Mouse (Mus musculus) left cerebral cortex, adult 8-10 months (tissue): ENCODE data around the gene Rps5. TPM values are rescaled to one million over a fixed set of nuclear protein-coding genes. Genes with fewer than 3 reads are reported as not detected.

ENCODE experiments used
- total RNA-seq, 4 experiments: library from RNA; stranded (reverse); gene quantifications; 2 replicates each; pipeline ENCODE4 v1.2.4; 2022

Gene Rps5
- total RNA-seq, 4 experiments from 2014 or later, result 432 to 451 (median 444) TPM

Other genes starting within 250 kb of the Rps5 start
- gene Vmn2r55, start 237.3 kb upstream of the Rps5 start, total RNA-seq, result not detected
- under 1 TPM; 0.06 to 0.14 (median 0.08) TPM for gene Vmn2r56, start 187.3 kb upstream of the Rps5 start, total RNA-seq
- 10 to 100 TPM; 21.9 to 27.0 (median 22.9) TPM for gene Zscan18, start 118.7 kb upstream of the Rps5 start, total RNA-seq
- 10 to 100 TPM; 17.4 to 25.3 (median 19.4) TPM for gene Zfp329, start 103.4 kb upstream of the Rps5 start, total RNA-seq
- gene Zfp110, start 87.5 kb upstream of the Rps5 start, total RNA-seq, result 10 to 100 TPM; 13.5 to 18.4 (median 14.9) TPM
- gene Zfp128, start 41.1 kb upstream of the Rps5 start, total RNA-seq, result 1 to 10 TPM; 7.2 to 8.7 (median 7.8) TPM
- 10 to 100 TPM; 12.7 to 15.0 (median 13.7) TPM for gene Zscan22, start 24.5 kb upstream of the Rps5 start, total RNA-seq
- 1 to 10 TPM in 3 of 4 experiments, under 1 TPM in 1; 0.98 to 1.5 (median 1.2) TPM for gene Rnf225, start 5.1 kb downstream of the Rps5 start, total RNA-seq
- gene Zfp324, start 43.5 kb downstream of the Rps5 start, total RNA-seq, result 10 to 100 TPM in 1 of 4 experiments, 1 to 10 TPM in 3; 9.2 to 10.1 (median 9.7) TPM
- gene Zfp446, start 55.6 kb downstream of the Rps5 start, total RNA-seq, result 10 to 100 TPM in 1 of 4 experiments, 1 to 10 TPM in 3; 6.7 to 10.2 (median 8.6) TPM
- under 1 TPM in 1 of 4 experiments, not detected in 3; 0.37 TPM for gene Slc27a5, start 75.9 kb downstream of the Rps5 start, total RNA-seq
- gene Trim28, start 76.8 kb downstream of the Rps5 start, total RNA-seq, result 100 to 1,000 TPM; 218 to 241 (median 229) TPM
- 10 to 100 TPM; 34.2 to 36.9 (median 34.3) TPM for gene Zbtb45, start 87.7 kb downstream of the Rps5 start, total RNA-seq
- 100 to 1,000 TPM; 152 to 158 (median 152) TPM for gene Chmp2a, start 112.5 kb downstream of the Rps5 start, total RNA-seq
- gene Ube2m, start 116.0 kb downstream of the Rps5 start, total RNA-seq, result 100 to 1,000 TPM; 220 to 248 (median 229) TPM
- gene Mzf1, start 132.5 kb downstream of the Rps5 start, total RNA-seq, result 10 to 100 TPM; 12.2 to 14.3 (median 13.1) TPM
- under 1 TPM in 1 of 4 experiments, not detected in 3; 0.05 TPM for gene Vmn1r85, start 172.9 kb downstream of the Rps5 start, total RNA-seq
- gene Vmn1r86, start 197.6 kb downstream of the Rps5 start, total RNA-seq, result not detected
- gene Vmn1r87, start 217.9 kb downstream of the Rps5 start, total RNA-seq, result not detected
- gene Vmn1r88, start 237.3 kb downstream of the Rps5 start, total RNA-seq, result under 1 TPM; 0.11 to 0.22 (median 0.17) TPM